Mouse (Mus musculus): ENCODE data around the gene Riok1. TPM values are rescaled to one million over a fixed set of nuclear protein-coding genes. Genes with fewer than 3 reads are reported as not detected.

The Riok1 gene
- 57.2 and 58.2 TPM in 2 replicates for polyA plus RNA-seq (2015; fragmentation: Nextera tagmentation; extraction: Ambion mirVana)

- peak within 1 kb of the TSS; percentile 57 for H3K27ac ChIP-seq
- H3K9me3 ChIP-seq (replicated peaks): no peaks in the 10 kb centered on the region
- H3K4me2 ChIP-seq: peak within 1 kb of the TSS; percentile 88
- H3K36me3 ChIP-seq (ENCODE audit: poor library complexity, severe bottlenecking): peaks cover 17% of the 10 kb centered on the region
- ATAC-seq: peak; percentile 70; the same call in 1 of the 2 replicates
- 11% methylated on average over 37 of the region's 37 CpGs for WGBS
- H3K27me3 ChIP-seq: no peaks in the 10 kb centered on the region
- peak within 1 kb of the TSS; percentile 89 for H3K9ac ChIP-seq
- peak within 1 kb of the TSS; percentile 82 for H3K4me3 ChIP-seq
- H3K4me1 ChIP-seq: peaks cover 25% of the 10 kb centered on the region
These were observed at the start of gene Riok1 for GRCm38 (mm10) chr13:38036343-38037043. Riok1 (plus strand) TSS chr13:38036995.

DNA sequence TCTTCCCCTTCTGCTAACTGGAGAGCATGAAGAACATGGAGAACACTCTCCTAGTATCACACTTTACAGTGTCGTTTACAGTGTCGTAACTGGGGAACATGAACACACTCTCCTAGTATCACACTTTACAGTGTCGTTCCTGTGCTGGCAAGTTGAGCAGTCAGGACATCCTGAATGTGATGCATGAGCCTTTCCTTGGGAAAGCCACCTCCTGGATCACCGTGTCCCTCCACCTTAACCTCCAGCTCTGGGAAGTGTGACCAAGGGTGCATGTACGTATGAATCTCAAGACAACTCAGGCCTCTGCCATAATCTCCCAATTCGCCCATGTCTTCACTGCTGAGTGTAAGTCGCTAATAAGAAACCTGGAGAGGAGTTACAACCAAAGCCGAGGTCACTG, 47.1 kb upstream of the Riok1 start:
- ATAC-seq: no peak
- WGBS: 96% methylated on average over 8 of the region's 8 CpGs
- Histone ChIP-seq H3K9me3 (replicated peaks) (no peaks in the 10 kb centered on the region), H3K4me3 (no peak overlapping the region), H3K9ac (no peak overlapping the region), H3K27me3 (no peaks in the 10 kb centered on the region), H3K27ac (no peak overlapping the region), H3K4me2 (no peak overlapping the region), H3K4me1 (peaks cover 11% of the 10 kb centered on the region), H3K36me3 (ENCODE audit: poor library complexity, severe bottlenecking) (peaks cover 63% of the 10 kb centered on the region)

DNA sequence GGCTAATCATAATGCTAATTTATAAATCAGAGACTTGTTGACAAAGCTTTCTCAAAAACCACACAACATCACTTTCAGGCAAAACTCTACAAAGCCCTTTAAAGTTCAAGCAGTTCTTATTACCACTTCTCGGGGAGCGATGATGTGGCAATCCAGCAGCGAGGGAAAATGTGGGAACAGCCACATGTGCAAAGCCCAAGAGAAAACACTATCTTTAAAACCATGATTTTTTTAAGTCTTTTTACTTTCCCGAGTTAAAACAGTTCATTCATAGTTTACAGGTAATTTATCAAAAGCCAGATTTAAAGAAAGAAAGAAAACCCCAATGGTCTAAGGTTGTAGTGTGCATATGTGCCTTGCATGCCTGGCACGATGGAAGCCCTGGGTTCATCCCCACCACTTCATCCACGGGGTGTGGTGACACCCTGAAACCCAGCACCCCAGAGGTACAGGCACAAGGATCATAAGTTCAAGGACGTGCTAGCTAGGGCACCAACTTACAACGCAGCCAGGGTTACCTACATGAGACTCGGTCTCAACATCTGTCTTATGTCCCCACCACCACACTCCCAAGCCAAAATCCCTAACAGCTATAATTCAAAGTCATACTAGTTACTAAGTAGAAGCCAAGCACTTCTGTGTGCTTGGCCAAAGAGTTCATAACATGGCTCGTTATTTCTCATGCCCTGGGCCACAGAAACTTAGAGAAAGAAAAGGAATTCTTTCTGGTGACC, 44.0 kb upstream of the Riok1 start:
- WGBS: 15% methylated on average over 10 of the region's 10 CpGs
- Histone ChIP-seq H3K27ac (no peak overlapping the region), H3K9ac (peak overlapping the region; percentile 93)

DNA sequence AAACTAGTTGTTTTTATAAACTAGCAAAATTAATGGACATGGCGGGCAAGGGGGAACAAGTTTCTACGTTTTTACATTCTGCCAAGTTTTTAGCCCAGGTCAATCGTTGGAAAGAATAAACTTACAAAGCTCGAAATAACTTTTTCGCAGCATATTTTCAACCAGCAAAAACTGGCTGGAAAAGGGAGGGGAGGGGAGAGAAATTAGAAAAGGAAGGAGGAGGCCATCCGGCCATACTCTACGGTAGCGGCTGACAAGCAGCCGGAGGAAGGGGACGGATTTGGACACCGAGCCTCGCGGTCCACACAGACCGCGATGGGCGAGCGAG, 43.5 kb upstream of the Riok1 start:
- peak overlapping the region; percentile 87 for H3K4me3 ChIP-seq

More for the DNA sequence above, 44.0 kb upstream of the Riok1 start:
- H3K9me3 ChIP-seq (replicated peaks): no peaks in the 10 kb centered on the region
- H3K36me3 ChIP-seq (ENCODE audit: poor library complexity, severe bottlenecking): peaks cover 36% of the 10 kb centered on the region
- peak overlapping the region; percentile 87 for H3K4me3 ChIP-seq
- H3K4me1 ChIP-seq: peaks cover 11% of the 10 kb centered on the region
- H3K4me2 ChIP-seq: peak overlapping the region; percentile 64
- ATAC-seq: no peak
- no peaks in the 10 kb centered on the region for H3K27me3 ChIP-seq

GRCm38 (mm10) chr13:37993704-37994404, 42.9 kb upstream of the Riok1 start, which contains the start of gene Ssr1:
Ssr1 (minus strand) TSS chr13:37994217.
- H3K27ac ChIP-seq: peak within 1 kb of the TSS; percentile 88
- peaks cover 11% of the 10 kb centered on the region for H3K4me1 ChIP-seq
- H3K9ac ChIP-seq: peak within 1 kb of the TSS; percentile 93
- no peaks in the 10 kb centered on the region for H3K27me3 ChIP-seq
- no peaks in the 10 kb centered on the region for H3K9me3 ChIP-seq (replicated peaks)
- peak; percentile 99 for ATAC-seq
- peaks cover 26% of the 10 kb centered on the region for H3K36me3 ChIP-seq (ENCODE audit: poor library complexity, severe bottlenecking)
- under 1% methylated on average over 82 of the region's 89 CpGs for WGBS
- H3K4me3 ChIP-seq: peak within 1 kb of the TSS; percentile 87
- H3K4me2 ChIP-seq: peak within 1 kb of the TSS; percentile 64

More for the DNA sequence above, 43.5 kb upstream of the Riok1 start:
- Histone ChIP-seq H3K27me3 (no peaks in the 10 kb centered on the region), H3K27ac (peak overlapping the region; percentile 88), H3K9ac (peak overlapping the region; percentile 93), H3K36me3 (ENCODE audit: poor library complexity, severe bottlenecking) (peaks cover 31% of the 10 kb centered on the region), H3K4me2 (peak overlapping the region; percentile 64), H3K9me3 (replicated peaks) (no peaks in the 10 kb centered on the region), H3K4me1 (peaks cover 11% of the 10 kb centered on the region)
- no peak for ATAC-seq
- WGBS: under 1% methylated on average over 17 of the region's 17 CpGs

GRCm38 (mm10) chr13:37994405-37994749, 42.4 kb upstream of the Riok1 start:
- Histone ChIP-seq H3K27ac (peak overlapping the region; percentile 31; the same call in 1 of the 2 replicates), H3K4me1 (peaks cover 11% of the 10 kb centered on the region)

DNA sequence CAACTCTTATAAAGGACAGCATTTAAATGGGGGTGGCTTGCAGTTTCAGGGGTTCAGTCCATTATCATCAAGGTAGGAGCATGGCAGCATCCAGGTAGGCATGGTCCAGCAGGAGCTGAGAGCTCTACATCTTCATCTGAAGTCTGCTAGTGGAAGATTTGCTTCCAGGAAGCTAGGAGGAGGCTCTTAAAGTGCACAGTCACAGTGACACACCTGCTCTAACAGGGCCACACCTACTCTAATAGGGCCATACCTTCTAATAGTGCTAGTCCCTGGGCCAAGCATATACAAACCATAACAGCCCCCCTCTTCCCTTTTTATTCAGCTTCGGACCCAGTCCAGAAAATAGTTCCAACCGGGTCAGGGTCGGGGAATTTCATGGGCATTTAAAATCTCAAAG, 37.1 kb upstream of the Riok1 start:
- no peak for ATAC-seq
- Histone ChIP-seq H3K27ac (no peak overlapping the region), H3K36me3 (ENCODE audit: poor library complexity, severe bottlenecking) (no peaks in the 10 kb centered on the region), H3K27me3 (no peaks in the 10 kb centered on the region), H3K4me2 (no peak overlapping the region), H3K9ac (no peak overlapping the region), H3K4me3 (no peak overlapping the region), H3K4me1 (no peaks in the 10 kb centered on the region), H3K9me3 (replicated peaks) (no peaks in the 10 kb centered on the region)
- 82% methylated on average over 3 of the region's 3 CpGs for WGBS

More at GRCm38 (mm10) chr13:37994405-37994749, 42.4 kb upstream of the Riok1 start:
- H3K36me3 ChIP-seq (ENCODE audit: poor library complexity, severe bottlenecking): peaks cover 20% of the 10 kb centered on the region
- WGBS: 18% methylated on average over 7 of the region's 7 CpGs
- H3K9ac ChIP-seq: peak overlapping the region; percentile 56
- no peaks in the 10 kb centered on the region for H3K9me3 ChIP-seq (replicated peaks)
- H3K27me3 ChIP-seq: no peaks in the 10 kb centered on the region
- peak overlapping the region; percentile 87 for H3K4me3 ChIP-seq
- H3K4me2 ChIP-seq: peak overlapping the region; percentile 64
- ATAC-seq: peak; percentile 62

DNA sequence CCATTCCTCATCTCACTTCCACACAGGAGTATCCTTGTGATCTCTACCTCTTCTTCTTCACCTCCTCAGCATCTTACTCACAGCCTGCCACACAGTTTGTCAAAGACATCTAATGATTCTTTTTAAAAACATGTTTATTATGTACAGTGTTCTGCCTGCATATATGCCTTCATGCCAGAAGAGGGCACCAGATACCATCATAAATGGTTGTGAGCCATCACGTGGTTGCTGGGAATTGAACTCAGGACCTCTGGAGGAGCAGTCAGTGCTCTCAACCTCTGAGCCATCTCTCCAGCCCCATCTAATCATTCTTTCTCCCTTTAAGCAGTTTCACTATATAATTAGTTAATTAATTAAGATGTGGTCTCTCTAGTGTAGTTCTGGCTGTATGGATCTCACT, 34.3 kb upstream of the Riok1 start:
- H3K36me3 ChIP-seq (ENCODE audit: poor library complexity, severe bottlenecking): no peaks in the 10 kb centered on the region
- no peak overlapping the region for H3K4me3 ChIP-seq
- H3K27ac ChIP-seq: no peak overlapping the region
- WGBS: 55% methylated on average over 1 of the region's 1 CpGs
- H3K9ac ChIP-seq: no peak overlapping the region
- no peak for ATAC-seq
- H3K9me3 ChIP-seq (replicated peaks): no peaks in the 10 kb centered on the region
- H3K4me2 ChIP-seq: no peak overlapping the region
- H3K27me3 ChIP-seq: no peaks in the 10 kb centered on the region
- H3K4me1 ChIP-seq: no peaks in the 10 kb centered on the region

DNA sequence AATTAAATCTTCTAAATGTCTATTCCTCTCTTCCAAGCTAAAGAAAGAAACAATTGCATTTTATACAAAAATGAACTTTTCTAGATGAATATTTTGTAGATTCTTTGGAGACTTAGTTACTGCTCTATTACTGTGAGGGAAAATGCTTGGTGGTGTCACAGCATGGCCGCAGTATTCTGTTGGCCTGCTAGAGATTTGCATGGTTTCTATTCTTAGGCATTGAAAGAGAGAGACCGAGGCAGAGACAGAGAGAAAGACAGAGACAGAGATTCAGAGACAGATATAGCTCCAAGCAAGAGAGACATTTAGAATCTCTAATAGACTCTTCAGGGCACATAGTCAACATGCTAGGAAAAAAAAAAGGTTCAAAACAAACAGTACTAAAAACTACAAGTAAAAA, 28.8 kb upstream of the Riok1 start:
- WGBS: 87% methylated on average over 2 of the region's 2 CpGs

GRCm38 (mm10) chr13:38009721-38010408, 26.9 kb upstream of the Riok1 start:
- no peaks in the 10 kb centered on the region; the same call in 1 of the 2 replicates for H3K4me1 ChIP-seq
- H3K36me3 ChIP-seq (ENCODE audit: poor library complexity, severe bottlenecking): no peaks in the 10 kb centered on the region
- no peak for ATAC-seq
- no peaks in the 10 kb centered on the region for H3K9me3 ChIP-seq (replicated peaks)
- H3K9ac ChIP-seq: no peak overlapping the region
- WGBS: 86% methylated on average over 5 of the region's 5 CpGs
- no peak overlapping the region for H3K4me2 ChIP-seq
- H3K27me3 ChIP-seq: no peaks in the 10 kb centered on the region
- no peak overlapping the region for H3K4me3 ChIP-seq
- H3K27ac ChIP-seq: no peak overlapping the region

More for the DNA sequence above, 28.8 kb upstream of the Riok1 start:
- ATAC-seq: no peak
- H3K9me3 ChIP-seq (replicated peaks): no peaks in the 10 kb centered on the region
- no peaks in the 10 kb centered on the region for H3K27me3 ChIP-seq
- H3K4me2 ChIP-seq: no peak overlapping the region
- no peaks in the 10 kb centered on the region for H3K36me3 ChIP-seq (ENCODE audit: poor library complexity, severe bottlenecking)
- no peak overlapping the region for H3K9ac ChIP-seq
- H3K4me3 ChIP-seq: no peak overlapping the region
- no peaks in the 10 kb centered on the region; the same call in 1 of the 2 replicates for H3K4me1 ChIP-seq
- H3K27ac ChIP-seq: no peak overlapping the region

DNA sequence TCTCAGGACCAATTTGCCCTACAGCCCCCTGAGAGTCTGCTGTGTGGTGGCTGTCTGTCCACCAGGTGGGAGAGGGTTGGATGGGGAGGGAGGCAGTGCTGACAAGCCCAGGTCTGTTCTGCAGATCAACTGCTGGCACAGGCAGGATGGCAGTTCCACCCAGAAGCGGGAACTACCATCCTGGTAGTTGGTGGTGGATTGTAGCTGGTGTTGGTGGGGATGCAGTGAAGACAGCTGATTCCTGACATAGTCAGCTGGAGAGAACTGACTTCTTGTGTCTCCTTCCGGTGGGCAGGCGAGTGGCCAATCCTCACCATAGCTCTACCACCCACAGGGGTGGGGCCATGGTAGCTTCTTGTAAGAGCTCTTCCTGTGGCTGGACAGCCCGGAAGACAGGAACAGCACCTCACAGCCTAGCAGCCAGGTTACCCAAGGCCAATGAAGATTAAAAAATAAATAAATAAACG, 26.3 kb upstream of the Riok1 start:
- Histone ChIP-seq H3K27ac (no peak overlapping the region), H3K4me1 (no peaks in the 10 kb centered on the region; the same call in 1 of the 2 replicates), H3K4me2 (no peak overlapping the region), H3K36me3 (ENCODE audit: poor library complexity, severe bottlenecking) (no peaks in the 10 kb centered on the region), H3K4me3 (no peak overlapping the region), H3K27me3 (no peaks in the 10 kb centered on the region), H3K9ac (no peak overlapping the region), H3K9me3 (replicated peaks) (no peaks in the 10 kb centered on the region)
- no peak for ATAC-seq
- 87% methylated on average over 5 of the region's 5 CpGs for WGBS
